Mouse (Mus musculus) lung, postnatal 0 days (tissue): ENCODE data around the gene Cdk19.

ENCODE experiments used
- CTCF ChIP-seq: IDR thresholded peaks from 2 replicates; pipeline ENCODE4 v1.5.1; 2016; ENCODE audit warnings: antibody characterized with exemption, mild to moderate bottlenecking
- EP300 ChIP-seq: IDR thresholded peaks from 2 replicates; pipeline ENCODE4 v1.6.1; 2016; ENCODE audit warnings: antibody characterized with exemption, mild to moderate bottlenecking, control low read depth

DNA sequence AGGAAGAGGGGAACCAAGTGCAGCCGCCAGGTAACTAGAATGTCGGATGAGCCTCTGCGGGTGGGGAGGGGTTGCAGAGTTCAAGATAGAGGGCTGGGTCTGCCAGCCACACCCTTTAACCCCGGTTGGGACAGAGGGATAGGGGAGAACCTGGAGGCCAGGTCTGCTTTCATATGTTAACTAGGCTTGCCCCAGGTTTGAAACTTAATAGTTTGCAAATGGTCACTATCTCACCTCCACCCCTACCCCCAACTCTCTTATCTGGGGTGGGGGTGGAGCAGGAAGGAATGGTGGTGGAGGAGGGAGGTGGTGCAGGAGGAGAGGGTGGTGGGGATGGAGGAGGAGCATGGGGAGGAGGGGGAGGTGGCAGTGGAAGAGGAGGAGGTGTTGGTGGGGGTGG, 23.6 kb downstream of the Cdk19 start:
- TF ChIP-seq CTCF, result no peak
- no peak for TF ChIP-seq EP300
